Mouse (Mus musculus) CH12.LX (cell line): ENCODE measurements around the gene Syce3. TPM values are rescaled to one million over a fixed set of nuclear protein-coding genes. Genes with fewer than 3 reads are reported as not detected.
A peak's percentile ranks its signal among the peaks of the same experiment; 100 is the strongest.

Experiments
- DNase-seq: peaks from one replicate; pipeline ENCODE4 v3.0.0-alpha.2; 2013; ENCODE audit errors: extremely low read depth
- H3K27ac ChIP-seq: 2 replicates; pipeline ENCODE4 v1.5.1; 2012; ENCODE audit warnings: low read depth, mild to moderate bottlenecking, control low read depth, moderate library complexity; ENCODE audit not compliant: insufficient read depth
- H3K27me3 ChIP-seq: replicated peaks from 2 replicates; pipeline ENCODE3; 2012; ENCODE audit warnings: inconsistent platforms
- H3K36me3 ChIP-seq, 2 experiments: replicated peaks in 1 of 2; 2 replicates each; pipeline versions ENCODE3 to v1.6.1; 2012; ENCODE audit warnings: inconsistent platforms in 1 of 2, low read length in 1 of 2, mild to moderate bottlenecking in 1 of 2, mixed read lengths in 1 of 2, moderate library complexity in 1 of 2; ENCODE audit not compliant: control insufficient read depth in 1 of 2, insufficient read depth in 1 of 2
- H3K4me1 ChIP-seq, 2 experiments: 2 replicates each; pipeline ENCODE4 v1.6.1; 2012; ENCODE audit warnings: inconsistent platforms in 1 of 2, moderate library complexity in 1 of 2; ENCODE audit not compliant: insufficient read depth in 2 of 2, control insufficient read depth in 1 of 2
- H3K4me2 ChIP-seq: 2 replicates; pipeline ENCODE4 v1.6.1; 2012; ENCODE audit warnings: low read depth, mild to moderate bottlenecking, control low read depth; ENCODE audit not compliant: poor library complexity, insufficient read depth, severe bottlenecking
- H3K4me3 ChIP-seq, 3 experiments: fragments of 150-350 bp in 1 of 3; sonication (generic) in 1 of 3; replicated peaks in 1 of 3; 2 replicates each; pipeline versions ENCODE3 to v1.5.1; 2011 to 2012; ENCODE audit warnings: low read depth in 2 of 3, low read length in 2 of 3, mild to moderate bottlenecking in 2 of 3, moderate library complexity in 2 of 3, control low read depth in 1 of 3, improper control_type of control experiment in 1 of 3, inconsistent platforms in 1 of 3, mixed read lengths in 1 of 3; ENCODE audit not compliant: poor library complexity in 1 of 3
- H3K79me2 ChIP-seq: replicated peaks from 2 replicates; pipeline ENCODE4 v1.6.1; 2012; ENCODE audit warnings: mild to moderate bottlenecking, moderate library complexity; ENCODE audit not compliant: control insufficient read depth, poor library complexity, insufficient read depth, severe bottlenecking; ENCODE audit errors: extremely low read depth
- H3K9ac ChIP-seq: 2 replicates; pipeline ENCODE4 v1.6.1; 2012; ENCODE audit warnings: low read depth, mild to moderate bottlenecking, control low read depth, moderate library complexity; ENCODE audit not compliant: insufficient read depth
- H3K9me3 ChIP-seq: replicated peaks from 2 replicates; pipeline ENCODE3; 2012; ENCODE audit warnings: low read length, inconsistent platforms, mixed read lengths
- CHD2 ChIP-seq: IDR thresholded peaks from 2 replicates; pipeline ENCODE4 v1.6.1; 2011; ENCODE audit warnings: low read length, improper control_type of control experiment
- CTCF ChIP-seq, 2 experiments: IDR thresholded peaks in 1 of 2; conservative IDR thresholded peaks in 1 of 2; 2 replicates each; pipeline ENCODE4 v1.5.1; 2011 to 2012; ENCODE audit warnings: low read depth in 2 of 2, low read length in 2 of 2, improper control_type of control experiment in 1 of 2, inconsistent platforms in 1 of 2, mild to moderate bottlenecking in 1 of 2, moderate library complexity in 1 of 2
- E2F4 ChIP-seq: IDR thresholded peaks from 2 replicates; pipeline ENCODE4 v1.6.1; 2011; ENCODE audit warnings: low read depth, low read length, improper control_type of control experiment; ENCODE audit not compliant: insufficient replicate concordance
- EP300 ChIP-seq: IDR thresholded peaks from 2 replicates; pipeline ENCODE4 v1.6.1; 2011; ENCODE audit warnings: low read length, improper control_type of control experiment
- JUN ChIP-seq: IDR thresholded peaks from 2 replicates; pipeline ENCODE4 v1.6.1; 2011; ENCODE audit warnings: low read depth, mild to moderate bottlenecking, low read length, improper control_type of control experiment, moderate library complexity; ENCODE audit not compliant: insufficient read depth
- JUND ChIP-seq: conservative IDR thresholded peaks from 2 replicates; pipeline ENCODE4 v1.6.1; 2011; ENCODE audit warnings: low read depth, low read length, improper control_type of control experiment
- MAX ChIP-seq: IDR thresholded peaks from 2 replicates; pipeline ENCODE4 v1.6.1; 2011; ENCODE audit warnings: low read length, improper control_type of control experiment
- MYC ChIP-seq: IDR thresholded peaks from 2 replicates; pipeline ENCODE4 v1.6.1; 2011; ENCODE audit warnings: low read depth, mild to moderate bottlenecking, improper control_type of control experiment, low read length
- PAX5 ChIP-seq: IDR thresholded peaks from 2 replicates; pipeline ENCODE4 v1.6.1; 2012; ENCODE audit warnings: low read length, inconsistent platforms, mixed read lengths
- RAD21 ChIP-seq: IDR thresholded peaks from 2 replicates; pipeline ENCODE4 v1.6.1; 2011; ENCODE audit warnings: low read depth, mild to moderate bottlenecking, low read length, improper control_type of control experiment, moderate library complexity
- SIN3A ChIP-seq: IDR thresholded peaks from 2 replicates; pipeline ENCODE4 v1.6.1; 2012; ENCODE audit warnings: low read length, improper control_type of control experiment, inconsistent platforms
- UBTF ChIP-seq: IDR thresholded peaks from 2 replicates; pipeline ENCODE4 v1.6.1; 2012; ENCODE audit warnings: low read depth, mild to moderate bottlenecking, inconsistent platforms, low read length, improper control_type of control experiment, moderate library complexity
- USF2 ChIP-seq: conservative IDR thresholded peaks from 2 replicates; pipeline ENCODE4 v1.6.1; 2011; ENCODE audit warnings: low read depth, low read length, improper control_type of control experiment
- ZMIZ1 ChIP-seq: IDR thresholded peaks from 2 replicates; pipeline ENCODE4 v1.6.1; 2012; ENCODE audit warnings: low read depth, mild to moderate bottlenecking, inconsistent platforms, low read length, improper control_type of control experiment
- dilution Hi-C: fragments of 300-500 bp; cut with MboI; formaldehyde crosslinking; loops from 2 replicates; pipeline ENCODE4 v1.14.3; 2020; ENCODE audit warnings: low sequenced_read_pairs; ENCODE audit not compliant: extremely low pct_unique_long_range_greater_than_20kb, extremely low pct_ligation_motif_present
- in situ Hi-C: fragments of 300-500 bp; cut with MboI; formaldehyde crosslinking; loops from 3 replicates; pipeline ENCODE4 v1.14.3; 2019; ENCODE audit warnings: low sequenced_read_pairs, low pct_ligation_motif_present, low pct_unique_long_range_greater_than_20kb, mixed read lengths
- polyA plus RNA-seq: library from polyadenylated mRNA; unstranded; fragments of >175 nt; gene quantifications from 2 replicates; pipeline ENCODE4 v1.2.1, GENCODE M21; 2012; ENCODE audit warnings: low read depth; ENCODE audit not compliant: insufficient read length
- total RNA-seq, 2 experiments: library from RNA; depleted of rRNA; stranded (reverse); fragments of 300-350 nt in 1 of 2; fragments of >200 nt in 1 of 2; gene quantifications; 2 replicates each; pipeline ENCODE4 v1.2.3; 2012 to 2014

Gene Syce3
- total and polyA plus RNA-seq, 3 experiments, result not detected

DNA sequence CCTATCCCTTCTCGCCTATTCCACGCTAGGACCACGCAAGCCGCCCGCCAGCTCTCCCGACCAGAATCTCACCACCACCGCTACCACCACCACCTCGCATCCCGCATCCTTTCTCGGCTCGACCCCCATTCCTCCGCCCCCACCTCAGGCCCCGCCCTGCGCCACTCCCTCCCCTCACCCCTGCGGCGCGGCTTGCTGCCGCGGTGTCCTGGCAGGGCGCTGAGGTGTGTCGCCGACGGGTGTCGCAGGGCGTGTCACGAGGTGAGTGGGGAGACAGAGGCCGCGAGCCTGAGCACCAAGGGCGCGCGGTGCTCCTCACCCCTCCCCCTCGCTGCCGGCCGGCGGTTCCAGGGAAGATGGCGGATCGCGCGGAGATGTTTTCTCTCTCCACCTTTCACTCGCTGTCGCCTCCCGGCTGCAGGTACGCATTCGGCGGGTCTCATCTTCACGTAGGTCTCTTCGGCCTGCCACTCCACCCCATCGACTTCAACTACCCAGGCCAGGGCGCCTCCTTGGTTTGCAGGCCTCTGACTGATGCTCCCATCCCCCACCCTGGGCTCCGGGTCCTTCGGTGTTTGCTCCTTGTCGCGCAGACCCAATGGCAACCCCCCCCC lies 43.7 kb upstream of the Syce3 start, which contains the start of gene Mapk8ip2:
Gene Mapk8ip2 (plus strand): TSS at position 49 of the 614 bp plus-strand sequence.
- Histone ChIP-seq H3K27ac (no peak within 1 kb of the TSS), H3K27me3 (peaks cover 65% of the 10 kb centered on the region), H3K4me3 (no peak within 1 kb of the TSS), H3K36me3 (no peaks in the 10 kb centered on the region), H3K4me1 (peaks cover 1 to 3% of the 10 kb centered on the region in 2 experiments), H3K4me2 (no peak within 1 kb of the TSS), H3K9ac (no peak within 1 kb of the TSS), H3K9me3 (peaks cover 7% of the 10 kb centered on the region), H3K79me2 (no peaks in the 10 kb centered on the region)
- no peak for TF ChIP-seq EP300
- no peak for TF ChIP-seq CTCF (conservative IDR thresholded peaks at IDR 0.05 in 1 of 2, IDR thresholded peaks at IDR 0.05 in 1 of 2; ENCODE audit: low read depth in 2 of 2, low read length in 2 of 2)
- no peak for TF ChIP-seq UBTF
- no peak for TF ChIP-seq USF2
- no peak for TF ChIP-seq ZMIZ1
- TF ChIP-seq MAX, result no peak
- no peak for TF ChIP-seq JUN
- no peak for TF ChIP-seq JUND
- TF ChIP-seq MYC, result no peak
- TF ChIP-seq PAX5, result no peak
- TF ChIP-seq RAD21, result no peak
- dilution Hi-C loops (no loop called here), in situ Hi-C loops (no loop called here)
- no peak for DNase-seq

DNA sequence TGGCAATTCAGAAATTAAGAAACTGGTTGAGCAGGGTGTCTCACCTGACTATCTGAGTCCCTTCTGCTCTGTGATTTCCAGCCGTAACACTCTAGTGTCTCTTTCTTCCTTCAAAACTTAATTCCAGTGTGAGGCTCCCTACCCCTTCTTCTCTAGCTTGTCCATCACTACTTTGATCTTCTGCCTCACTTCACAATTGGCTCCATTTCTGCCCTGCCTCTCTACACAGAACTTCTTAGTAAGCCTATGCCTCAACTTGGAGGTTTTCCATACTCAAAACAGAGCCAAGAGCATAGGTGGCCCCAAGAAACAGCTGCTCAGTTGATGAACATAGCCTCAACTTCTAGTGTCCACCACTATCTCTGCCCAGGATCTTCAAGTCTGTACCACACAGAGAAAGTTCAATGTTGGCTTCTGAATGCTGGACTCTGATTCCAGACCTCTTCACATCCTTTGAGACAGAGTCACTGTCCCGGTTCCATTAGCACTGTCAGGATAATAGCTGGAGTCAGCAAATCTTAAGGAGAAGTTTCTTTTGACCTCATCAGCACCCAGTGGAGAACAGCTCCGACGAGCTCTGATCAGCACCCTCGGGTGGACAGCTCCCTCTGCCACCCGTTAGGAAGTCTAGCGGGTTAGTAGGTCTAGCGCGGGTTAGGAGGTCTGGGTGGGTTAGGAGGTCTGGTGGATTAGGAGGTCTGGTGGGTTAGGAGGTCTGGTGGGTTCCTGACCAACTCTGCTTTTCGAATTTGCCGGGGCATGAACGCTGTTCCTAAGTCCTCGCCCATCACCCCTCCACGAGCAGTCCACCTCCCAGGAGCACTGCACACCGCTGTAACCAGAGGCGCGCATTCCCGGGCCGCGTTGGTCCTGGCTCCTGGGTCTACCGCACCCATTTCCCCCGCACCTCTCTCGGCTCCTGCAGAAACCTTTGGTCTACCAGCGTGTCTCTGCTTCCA lies 42.9 kb upstream of the Syce3 start:
- Histone ChIP-seq H3K4me3 (no peak overlapping the region), H3K9me3 (peaks cover 7% of the 10 kb centered on the region), H3K79me2 (no peaks in the 10 kb centered on the region), H3K9ac (no peak overlapping the region), H3K4me2 (no peak overlapping the region), H3K4me1 (no peaks in the 10 kb centered on the region), H3K27ac (no peak overlapping the region), H3K36me3 (no peaks in the 10 kb centered on the region), H3K27me3 (peaks cover 60% of the 10 kb centered on the region)
- dilution Hi-C loops (no loop called here), in situ Hi-C loops (no loop called here)
- DNase-seq, result no peak
- TF ChIP-seq E2F4, result no peak
- no peak for TF ChIP-seq CHD2
- 0 out of 2 replicates have a peak, but pooled peaks have one; percentile 24 for TF ChIP-seq SIN3A
